Mouse (Mus musculus) stomach, embryonic 15.5 days (tissue): ENCODE data around the gene Myh11. TPM values are rescaled to one million over a fixed set of nuclear protein-coding genes. Genes with fewer than 3 reads are reported as not detected.

Source experiments
- ATAC-seq: fragments of 200-750 bp; cut with Nextera tagmentation; 2 replicates; pipeline ENCODE4 v1.8.0; 2017; ENCODE audit warnings: low read depth, moderate number of reproducible peaks, moderate TSS enrichment; ENCODE audit not compliant: insufficient read depth, low FRiP score
- H3K27ac ChIP-seq: fragments of 300-500 bp; sonication (generic); 2 replicates; pipeline ENCODE4 v1.5.1; 2015; ENCODE audit warnings: mild to moderate bottlenecking, inconsistent platforms
- H3K27me3 ChIP-seq: fragments of 300-500 bp; sonication (generic); replicated peaks from 2 replicates; pipeline ENCODE4 v1.6.1; 2015; ENCODE audit warnings: inconsistent platforms
- H3K36me3 ChIP-seq: fragments of 300-500 bp; sonication (generic); 2 replicates; pipeline ENCODE4 v1.6.1; 2015; ENCODE audit warnings: inconsistent platforms
- H3K4me1 ChIP-seq: fragments of 300-500 bp; sonication (generic); 2 replicates; pipeline ENCODE4 v1.6.1; 2015; ENCODE audit warnings: inconsistent platforms
- H3K4me2 ChIP-seq: fragments of 300-500 bp; sonication (generic); 2 replicates; pipeline ENCODE4 v1.6.1; 2015; ENCODE audit warnings: mild to moderate bottlenecking, inconsistent platforms
- H3K4me3 ChIP-seq: fragments of 300-500 bp; sonication (generic); replicated peaks from 2 replicates; pipeline ENCODE4 v1.5.1; 2015; ENCODE audit warnings: inconsistent platforms
- H3K9ac ChIP-seq: fragments of 300-500 bp; sonication (generic); 2 replicates; pipeline ENCODE4 v1.6.1; 2015; ENCODE audit warnings: inconsistent platforms
- H3K9me3 ChIP-seq: fragments of 300-500 bp; sonication (generic); 2 replicates; pipeline ENCODE4 v1.6.1; 2016; ENCODE audit warnings: inconsistent platforms
- WGBS: fragments of 180-500 bp; shearing (Covaris S2); methylation state at CpG from one replicate; pipeline ENCODE4 v1.1.7; 2015; 5-methylcytosine and 5-hydroxymethylcytosine counted together
- polyA plus RNA-seq: library from polyadenylated mRNA; unstranded; fragments of >200 nt; fragmentation: Nextera tagmentation; extraction: Ambion mirVana; gene quantifications from 2 replicates; pipeline ENCODE4 v1.2.1, GENCODE M21; 2015

The Myh11 gene
- 198 and 229 TPM in 2 replicates for polyA plus RNA-seq

DNA sequence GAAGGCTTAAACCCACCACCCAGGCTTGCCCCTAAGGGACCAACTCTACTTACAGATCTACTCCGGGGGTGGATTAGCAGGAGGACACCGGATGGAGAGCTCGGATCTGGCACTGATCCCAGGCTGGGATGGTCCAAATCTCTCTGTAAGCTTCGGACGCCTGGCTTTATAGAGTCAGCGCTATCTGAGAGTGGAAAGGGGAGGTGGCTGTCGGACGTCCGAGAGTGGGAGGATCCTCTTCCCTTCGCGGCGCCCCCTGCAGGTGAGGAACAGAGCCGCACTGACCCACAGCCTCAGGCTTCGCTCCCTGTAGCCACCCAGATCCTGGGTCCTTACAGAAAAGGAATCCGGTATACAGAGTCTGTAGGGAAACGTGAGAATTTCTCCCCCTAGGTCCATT, at the start of gene Myh11:
Myh11 (minus strand) TSS at position 150 of the 400 bp plus-strand sequence.
- H3K9me3 ChIP-seq: no peaks in the 10 kb centered on the region
- no peaks in the 10 kb centered on the region for H3K27me3 ChIP-seq
- H3K4me2 ChIP-seq: peak within 1 kb of the TSS; percentile 60
- peak; percentile 75 for ATAC-seq
- no peaks in the 10 kb centered on the region for H3K36me3 ChIP-seq
- H3K4me1 ChIP-seq: peaks cover 9% of the 10 kb centered on the region
- H3K27ac ChIP-seq: peak within 1 kb of the TSS; percentile 82
- no peak within 1 kb of the TSS for H3K9ac ChIP-seq
- peak within 1 kb of the TSS; percentile 32 for H3K4me3 ChIP-seq
- WGBS: 3% methylated on average over 16 of the region's 16 CpGs

- Histone ChIP-seq H3K4me3 (no peak overlapping the region), H3K9me3 (no peaks in the 10 kb centered on the region), H3K4me2 (no peak overlapping the region), H3K27ac (no peak overlapping the region), H3K9ac (no peak overlapping the region), H3K27me3 (no peaks in the 10 kb centered on the region), H3K4me1 (no peaks in the 10 kb centered on the region), H3K36me3 (no peaks in the 10 kb centered on the region)
- WGBS: 67% methylated on average over 1 of the region's 1 CpGs
- no peak for ATAC-seq
Observed at GRCm38 (mm10) chr16:14328156-14328555, 37.0 kb upstream of the Myh11 start.

- Histone ChIP-seq H3K27ac (no peak overlapping the region), H3K4me1 (peaks cover 5% of the 10 kb centered on the region; the same call in 1 of the 2 replicates), H3K9ac (no peak overlapping the region), H3K4me3 (no peak overlapping the region), H3K36me3 (no peaks in the 10 kb centered on the region), H3K9me3 (no peaks in the 10 kb centered on the region), H3K27me3 (no peaks in the 10 kb centered on the region), H3K4me2 (no peak overlapping the region)
- 44% methylated on average over 1 of the region's 1 CpGs for WGBS
- ATAC-seq: no peak
Observed at GRCm38 (mm10) chr16:14320494-14320893, 29.3 kb upstream of the Myh11 start.

- Histone ChIP-seq H3K4me1 (peaks cover 5% of the 10 kb centered on the region; the same call in 1 of the 2 replicates), H3K27me3 (no peaks in the 10 kb centered on the region), H3K9ac (no peak overlapping the region), H3K4me2 (no peak overlapping the region), H3K36me3 (no peaks in the 10 kb centered on the region), H3K27ac (no peak overlapping the region), H3K9me3 (no peaks in the 10 kb centered on the region), H3K4me3 (no peak overlapping the region)
- ATAC-seq: no peak
- WGBS: 85% methylated on average over 3 of the region's 3 CpGs
Observed at GRCm38 (mm10) chr16:14319681-14320080, 28.5 kb upstream of the Myh11 start.

DNA sequence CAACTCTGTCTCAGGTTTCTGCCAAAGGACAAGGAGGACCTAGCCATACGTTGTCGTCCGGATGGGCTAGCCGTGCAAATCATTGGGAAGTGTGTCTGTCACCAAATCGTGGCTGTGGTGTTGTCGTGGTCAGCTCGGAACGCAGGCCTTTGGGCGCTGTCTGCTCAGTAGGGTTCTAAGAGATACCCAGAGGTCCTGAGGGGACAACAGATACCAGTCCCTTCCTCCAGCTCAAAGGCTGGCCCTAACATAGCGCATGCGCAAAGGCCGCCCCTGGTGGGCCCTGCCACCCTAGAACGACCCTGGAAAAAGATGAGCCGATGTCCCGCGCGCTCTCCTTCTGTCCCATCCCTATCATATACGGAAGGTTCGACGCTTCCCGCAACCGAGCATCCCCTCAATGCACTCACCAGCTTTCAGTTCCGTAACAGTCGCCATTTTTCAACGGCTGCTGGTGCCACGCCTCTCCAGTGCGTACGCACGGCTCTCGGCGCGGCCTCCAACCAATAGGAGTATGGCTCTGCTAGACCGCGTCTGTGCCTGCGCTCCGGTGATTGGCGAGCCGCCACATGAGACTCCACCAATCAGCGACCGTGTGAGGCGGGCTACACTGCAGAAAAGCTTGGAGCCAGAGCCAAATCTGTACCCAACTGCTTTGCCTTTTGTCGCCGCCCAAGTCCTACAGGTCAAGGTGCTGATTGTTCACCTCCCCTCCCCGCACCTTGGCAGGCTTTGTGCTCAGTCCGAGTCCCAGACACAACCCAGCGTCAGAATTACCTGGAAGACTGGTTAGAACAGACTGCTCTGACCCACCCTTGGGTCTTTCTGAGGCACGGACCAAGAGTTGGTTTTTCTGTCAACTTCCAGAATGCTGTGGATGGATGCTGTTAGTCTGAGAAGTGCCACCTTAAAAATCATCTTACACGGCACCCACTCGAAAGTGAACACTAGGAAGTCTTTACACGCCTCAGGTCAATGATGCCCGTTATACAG, 26.0 kb upstream of the Myh11 start, which contains the start of gene Fopnl:
Fopnl (minus strand) TSS at position 522 of the 993 bp plus-strand sequence.
- H3K4me2 ChIP-seq: peak within 1 kb of the TSS; percentile 85
- H3K9me3 ChIP-seq: no peaks in the 10 kb centered on the region
- H3K4me1 ChIP-seq: peaks cover 5% of the 10 kb centered on the region; the same call in 1 of the 2 replicates
- no peaks in the 10 kb centered on the region for H3K27me3 ChIP-seq
- H3K27ac ChIP-seq: peak within 1 kb of the TSS; percentile 76
- H3K4me3 ChIP-seq: peak within 1 kb of the TSS; percentile 78
- WGBS: 3% methylated on average over 51 of the region's 51 CpGs
- peak; percentile 100 for ATAC-seq
- peaks cover 10% of the 10 kb centered on the region; the same call in 1 of the 2 replicates for H3K36me3 ChIP-seq
- H3K9ac ChIP-seq: peak within 1 kb of the TSS; percentile 54

DNA sequence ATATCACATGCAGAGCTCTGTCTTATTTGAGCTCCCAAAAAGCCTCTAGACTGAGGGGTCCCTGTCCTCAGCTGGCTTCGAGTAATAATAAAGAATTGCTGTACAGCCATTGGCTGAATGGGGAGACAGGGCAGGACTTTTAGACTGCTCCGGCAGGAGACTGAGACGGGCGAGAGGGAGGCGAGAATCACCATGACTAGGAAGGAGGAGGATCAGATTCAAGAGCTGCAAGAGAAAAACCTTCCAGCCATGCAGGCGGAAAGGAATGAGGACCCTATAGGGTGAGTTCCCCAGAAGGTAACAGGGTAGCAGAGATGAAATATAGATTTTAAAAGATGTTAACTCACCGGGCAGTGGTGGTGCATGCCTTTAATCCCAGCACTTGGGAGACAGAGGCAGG, 21.7 kb upstream of the Myh11 start:
- no peaks in the 10 kb centered on the region for H3K27me3 ChIP-seq
- H3K4me3 ChIP-seq: no peak overlapping the region
- peaks cover 27% of the 10 kb centered on the region for H3K36me3 ChIP-seq
- no peak overlapping the region for H3K9ac ChIP-seq
- H3K4me2 ChIP-seq: no peak overlapping the region
- H3K9me3 ChIP-seq: no peaks in the 10 kb centered on the region
- no peak for ATAC-seq
- peaks cover 8% of the 10 kb centered on the region; the same call in 1 of the 2 replicates for H3K4me1 ChIP-seq
- no peak overlapping the region for H3K27ac ChIP-seq
- WGBS: 95% methylated on average over 7 of the region's 7 CpGs

- Histone ChIP-seq H3K4me3 (no peak overlapping the region), H3K9me3 (no peaks in the 10 kb centered on the region), H3K27ac (no peak overlapping the region), H3K4me2 (no peak overlapping the region), H3K36me3 (peaks cover 30% of the 10 kb centered on the region), H3K9ac (no peak overlapping the region), H3K4me1 (peaks cover 8% of the 10 kb centered on the region; the same call in 1 of the 2 replicates), H3K27me3 (no peaks in the 10 kb centered on the region)
- ATAC-seq: no peak
- 51% methylated on average over 6 of the region's 6 CpGs for WGBS
Observed at GRCm38 (mm10) chr16:14311371-14311770, 20.2 kb upstream of the Myh11 start.

GRCm38 (mm10) chr16:14309833-14310232, 18.7 kb upstream of the Myh11 start:
- peaks cover 32% of the 10 kb centered on the region for H3K36me3 ChIP-seq
- 0 out of 2 replicates have a peak, but pooled peaks cover 3% of the 10 kb centered on the region for H3K4me1 ChIP-seq
- no peak overlapping the region for H3K27ac ChIP-seq
- 78% methylated on average over 3 of the region's 3 CpGs for WGBS
- no peaks in the 10 kb centered on the region for H3K27me3 ChIP-seq
- no peak for ATAC-seq
- H3K9me3 ChIP-seq: no peaks in the 10 kb centered on the region
- no peak overlapping the region for H3K9ac ChIP-seq
- no peak overlapping the region for H3K4me2 ChIP-seq
- H3K4me3 ChIP-seq: no peak overlapping the region

GRCm38 (mm10) chr16:14308245-14309073, 17.3 kb upstream of the Myh11 start:
- 80% methylated on average over 6 of the region's 6 CpGs for WGBS
- Histone ChIP-seq H3K9ac (no peak overlapping the region), H3K36me3 (peaks cover 29% of the 10 kb centered on the region), H3K27ac (peak overlapping the region; percentile 16; the same call in 1 of the 2 replicates), H3K4me3 (no peak overlapping the region), H3K9me3 (no peaks in the 10 kb centered on the region), H3K27me3 (no peaks in the 10 kb centered on the region), H3K4me1 (0 out of 2 replicates have a peak, but pooled peaks cover 3% of the 10 kb centered on the region), H3K4me2 (no peak overlapping the region)
- peak; percentile 79 for ATAC-seq

DNA sequence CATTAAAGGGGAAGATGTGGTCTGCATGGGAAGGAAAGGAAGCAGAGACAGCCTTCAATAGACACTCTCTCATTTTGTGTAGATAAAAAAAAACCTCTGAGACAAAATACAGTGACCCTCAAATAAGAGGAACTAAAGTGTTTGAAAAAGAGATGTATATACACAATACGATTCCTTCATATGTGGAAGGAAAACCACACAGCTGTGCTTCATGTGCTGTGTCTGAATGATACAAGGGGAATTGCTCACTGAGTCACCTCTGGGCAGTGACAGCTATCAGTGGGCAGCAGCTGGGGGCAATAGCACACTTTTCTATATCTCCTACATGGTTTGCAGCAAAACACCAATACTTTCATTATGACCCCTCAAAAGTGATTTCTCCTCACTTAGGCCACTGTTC, 16.2 kb upstream of the Myh11 start:
- Histone ChIP-seq H3K4me1 (0 out of 2 replicates have a peak, but pooled peaks cover 3% of the 10 kb centered on the region), H3K9me3 (no peaks in the 10 kb centered on the region), H3K36me3 (peaks cover 23% of the 10 kb centered on the region), H3K9ac (no peak overlapping the region), H3K4me3 (no peak overlapping the region), H3K4me2 (no peak overlapping the region), H3K27me3 (no peaks in the 10 kb centered on the region), H3K27ac (no peak overlapping the region)
- 78% methylated on average over 1 of the region's 1 CpGs for WGBS
- ATAC-seq: no peak

DNA sequence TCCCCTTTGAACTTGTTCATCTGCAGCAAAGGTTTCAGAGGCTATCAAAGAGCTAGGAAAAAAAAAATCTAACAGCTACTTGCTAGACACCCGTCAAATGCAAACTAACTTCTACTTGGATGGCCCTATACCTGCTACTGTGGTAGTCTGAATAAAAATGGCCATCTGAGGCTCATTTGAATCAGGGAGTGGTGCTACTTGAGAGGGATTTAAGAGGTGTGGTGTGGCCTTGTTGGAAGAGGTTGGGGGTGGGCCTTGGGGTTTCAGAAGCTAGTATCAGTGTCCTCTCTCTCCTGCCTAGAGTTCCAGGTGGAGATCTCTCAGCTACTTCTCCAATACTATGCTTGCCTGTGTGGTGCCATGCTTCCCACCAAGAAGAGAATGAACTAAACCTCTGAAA, 15.3 kb upstream of the Myh11 start:
- no peak for ATAC-seq
- H3K27ac ChIP-seq: no peak overlapping the region
- H3K36me3 ChIP-seq: peaks cover 14% of the 10 kb centered on the region
- no peaks in the 10 kb centered on the region for H3K9me3 ChIP-seq
- no peak overlapping the region for H3K9ac ChIP-seq
- H3K4me2 ChIP-seq: no peak overlapping the region
- H3K4me3 ChIP-seq: no peak overlapping the region
- H3K27me3 ChIP-seq: no peaks in the 10 kb centered on the region
- 78% methylated on average over 1 of the region's 1 CpGs for WGBS
- 0 out of 2 replicates have a peak, but pooled peaks cover 3% of the 10 kb centered on the region for H3K4me1 ChIP-seq
